36 mouse cellular contexts compared by ENCODE assay signal in genomic region chr15:82286157-82286556, GRCm38 (mm10). TPM values are rescaled to one million over a fixed set of nuclear protein-coding genes. Genes with fewer than 3 reads are reported as not detected.
A peak's percentile ranks its signal among the peaks of the same experiment; 100 is the strongest.
DNase-seq lines count a peak whose midpoint lies in the region; ATAC-seq and TF ChIP-seq lines count a peak whose summit lies in the region.
"Had no signal": no experiment of that assay in that cellular context is flagged by ENCODE, and none has a peak within 500 bp of the region (broad histone marks: within the 10 kb centered on the region; RNA-seq: fewer than 3 reads in every experiment).

No protein-coding gene starts in this region.

- no peaks in the 10 kb centered on the region for H3K27me3 ChIP-seq in liver, embryonic 14.5 days (ENCODE audit: control insufficient read depth, insufficient read depth, low read length)
- H3K27me3 ChIP-seq: embryonic facial prominence, embryonic 13.5 days; heart, embryonic 15.5 days; hindbrain, embryonic 13.5 days; neural tube, embryonic 15.5 days had no signal

- no peak overlapping the region for H3K27ac ChIP-seq in liver, embryonic 14.5 days
- H3K27ac ChIP-seq: embryonic facial prominence, embryonic 13.5 days; heart, embryonic 15.5 days; hindbrain, embryonic 13.5 days; macrophage; neural tube, embryonic 15.5 days had no signal

- H3K4me2 ChIP-seq in liver, embryonic 14.5 days (ENCODE audit: low read depth), result no peak overlapping the region; the same call in 1 of the 2 replicates
- H3K4me2 ChIP-seq: embryonic facial prominence, embryonic 13.5 days; heart, embryonic 15.5 days; hindbrain, embryonic 13.5 days; neural tube, embryonic 15.5 days had no signal

- TF ChIP-seq EP300 in liver, embryonic 14.5 days (IDR thresholded peaks at IDR 0.05; ENCODE audit: low read depth), result no peak

- H3K4me3 ChIP-seq in liver, embryonic 14.5 days (ENCODE audit: insufficient read depth in 1 of 2, low read depth in 2 of 2, low read length in 2 of 2), result no peak overlapping the region
- H3K4me3 ChIP-seq: embryonic facial prominence, embryonic 13.5 days; erythroblast, embryonic 14.5 days; heart, embryonic 15.5 days; hindbrain, embryonic 13.5 days; neural tube, embryonic 15.5 days had no signal

- H3K9me3 ChIP-seq in liver, embryonic 14.5 days (ENCODE audit: control insufficient read depth, low read length), result no peaks in the 10 kb centered on the region
- H3K9me3 ChIP-seq: embryonic facial prominence, embryonic 13.5 days; heart, embryonic 15.5 days; hindbrain, embryonic 13.5 days; neural tube, embryonic 15.5 days had no signal

- H3K4me1 ChIP-seq in liver, embryonic 14.5 days (replicated peaks; ENCODE audit: control insufficient read depth in 2 of 2, insufficient read depth in 2 of 2, low read length in 1 of 2), result no peaks in the 10 kb centered on the region
- H3K4me1 ChIP-seq: embryonic facial prominence, embryonic 13.5 days; heart, embryonic 15.5 days; hindbrain, embryonic 13.5 days; neural tube, embryonic 15.5 days had no signal

- WGBS in liver, embryonic 14.5 days (ENCODE audit: insufficient replicate concordance), result 29% methylated on average over 12 of the region's 12 CpGs

- no peak overlapping the region for H3K9ac ChIP-seq in liver, embryonic 14.5 days (replicated peaks)
- H3K9ac ChIP-seq: embryonic facial prominence, embryonic 13.5 days; forebrain, postnatal 0 days; heart, embryonic 15.5 days; hindbrain, embryonic 13.5 days; neural tube, embryonic 15.5 days had no signal

- intact Hi-C loops in left cerebral cortex, postnatal 14 days (cut with DNase I), result no loop called here

- no peak for TF ChIP-seq CTCF in liver, embryonic 14.5 days (IDR thresholded peaks at IDR 0.05; ENCODE audit: low read depth)

- peak; percentile 3 for DNase-seq in layer of hippocampus, adult 11-12 months (ENCODE audit: low spot score)
- no peak for DNase-seq in layer of hippocampus, postnatal 10 days (ENCODE audit: low spot score in 2 of 2)
- DNase-seq in MEL-GATA-1-ER (ENCODE audit: extremely low read depth, low read depth), result peak; percentile 31
- no peak for DNase-seq in liver, embryonic 14.5 days (ENCODE audit: low read depth in 3 of 3, low spot score in 3 of 3)
- no peak for DNase-seq in kidney, adult 11 months
- no peak for DNase-seq in spleen, postnatal 14 days (ENCODE audit: low spot score in 2 of 2)
- no peak for DNase-seq in left cerebral cortex, postnatal 14 days (ENCODE audit: low spot score in 2 of 2)
- DNase-seq: adrenal gland, postnatal 10 days; cerebellum, adult 11 months; cerebellum, adult 9-10 months; forebrain, postnatal 0 days; kidney, adult 9 months; kidney, postnatal 10 days; left cerebral cortex, postnatal 4 days; lung, adult 18-20 months; midbrain, embryonic 14.5 days; retina, postnatal 1 day; right cerebral cortex, postnatal 25 days; thymus, postnatal 25 days had no signal

- H3K36me3 ChIP-seq in liver, embryonic 14.5 days (replicated peaks; ENCODE audit: control insufficient read depth, insufficient read depth, low read depth), result no peaks in the 10 kb centered on the region
- H3K36me3 ChIP-seq: heart, embryonic 15.5 days had no signal

- ATAC-seq in erythroblast, adult 5-6 weeks (replicated peaks; ENCODE audit: low FRiP score, poor library complexity, severe bottlenecking), result peak; percentile 60
- peak; percentile 69 for ATAC-seq in liver, embryonic 14.5 days (ENCODE audit: insufficient read depth)
- ATAC-seq: forebrain, postnatal 0 days; intestine, embryonic 16.5 days; lung, postnatal 0 days had no signal

RNA-seq across cellular contexts. Expression of gene Sept3, which starts 11.5 kb away (rescaled TPM):
- total RNA-seq in layer of hippocampus, postnatal 10 days (2021), result 100 to 1,000 TPM; 617 to 640 TPM
- 2.3 TPM in 1 of 2 replicates, not detected in the other for total RNA-seq in erythroblast, adult 5-6 weeks (2015; ENCODE audit: low replicate concordance)
- 0.09 TPM in 1 of 2 replicates, not detected in the other for total RNA-seq in erythroblast, adult 5-6 weeks (2017; ENCODE audit: low replicate concordance)
- polyA plus RNA-seq in liver, embryonic 14.5 days (2012; rRNA removed), result 0.12 and 0.61 TPM in 2 replicates
- 0.09 TPM in 1 of 2 replicates, not detected in the other for polyA plus RNA-seq in liver, embryonic 14.5 days (2014; fragmentation: Nextera tagmentation; extraction: Ambion mirVana)
- 100 to 1,000 TPM; 428 to 442 TPM for total RNA-seq in left cerebral cortex, postnatal 14 days (2021)
- polyA plus RNA-seq: erythroblast, embryonic 14.5 days had no signal

RNA-seq across cellular contexts. Expression of gene Wbp2nl, which starts 12.6 kb away (rescaled TPM):
- total RNA-seq in layer of hippocampus, postnatal 10 days (2021), result under 1 TPM in 1 of 2 experiments, not detected in 1; 0.25 TPM
- total RNA-seq in erythroblast, adult 5-6 weeks (2015; ENCODE audit: low replicate concordance), result not detected in 2 replicates
- total RNA-seq in erythroblast, adult 5-6 weeks (2017; ENCODE audit: low replicate concordance), result not detected in 2 replicates
- polyA plus RNA-seq in liver, embryonic 14.5 days (2012; rRNA removed), result 0.10 and 0.19 TPM in 2 replicates
- 0.11 and 0.19 TPM in 2 replicates for polyA plus RNA-seq in liver, embryonic 14.5 days (2014; fragmentation: Nextera tagmentation; extraction: Ambion mirVana)
- total RNA-seq in left cerebral cortex, postnatal 14 days (2021), result not detected
- total RNA-seq: gastrocnemius, adult 8-10 months; heart, postnatal 25 days; layer of hippocampus, adult 18-20 months; layer of hippocampus, postnatal 14 days; left cerebral cortex, adult 8-10 months had no signal
- polyA plus RNA-seq: embryonic facial prominence, embryonic 13.5 days; erythroblast, embryonic 14.5 days; forebrain, embryonic 11.5 days; macrophage; midbrain, embryonic 14.5 days had no signal

RNA-seq across cellular contexts. Expression of gene 1500009C09Rik, which starts 34.0 kb away (rescaled TPM):
- 10 to 100 TPM; 79.9 to 88.8 TPM for total RNA-seq in layer of hippocampus, postnatal 10 days (2021)
- total RNA-seq in erythroblast, adult 5-6 weeks (2015; ENCODE audit: low replicate concordance), result not detected in 2 replicates
- total RNA-seq in erythroblast, adult 5-6 weeks (2017; ENCODE audit: low replicate concordance), result not detected in 2 replicates
- 0.02 and 0.11 TPM in 2 replicates for polyA plus RNA-seq in liver, embryonic 14.5 days (2012; rRNA removed)
- polyA plus RNA-seq in liver, embryonic 14.5 days (2014; fragmentation: Nextera tagmentation; extraction: Ambion mirVana), result not detected in 2 replicates
- total RNA-seq in left cerebral cortex, postnatal 14 days (2021), result 100 to 1,000 TPM; 104 TPM
- total RNA-seq: gastrocnemius, adult 8-10 months; heart, postnatal 25 days had no signal
- polyA plus RNA-seq: erythroblast, embryonic 14.5 days; gonadal fat pad, adult 2 months; heart, embryonic 15.5 days; intestine, embryonic 16.5 days; lung, postnatal 0 days; macrophage; stomach, embryonic 16.5 days had no signal

RNA-seq across cellular contexts. Expression of gene Cenpm, which starts 41.6 kb away (rescaled TPM):
- 1 to 10 TPM; 6.5 to 9.0 TPM for total RNA-seq in layer of hippocampus, postnatal 10 days (2021)
- total RNA-seq in erythroblast, adult 5-6 weeks (2015; ENCODE audit: low replicate concordance), result 10.7 and 11.0 TPM in 2 replicates
- total RNA-seq in erythroblast, adult 5-6 weeks (2017; ENCODE audit: low replicate concordance), result 2.3 and 7.2 TPM in 2 replicates
- polyA plus RNA-seq in liver, embryonic 14.5 days (2012; rRNA removed), result 19.1 and 21.6 TPM in 2 replicates
- polyA plus RNA-seq in liver, embryonic 14.5 days (2014; fragmentation: Nextera tagmentation; extraction: Ambion mirVana), result 42.1 and 45.1 TPM in 2 replicates
- total RNA-seq in left cerebral cortex, postnatal 14 days (2021), result 1 to 10 TPM; 3.3 to 5.0 TPM
- total RNA-seq: gastrocnemius, adult 8-10 months had no signal

RNA-seq across cellular contexts. Expression of gene Naga, which starts 52.6 kb away (rescaled TPM):
- 10 to 100 TPM; 36.9 to 43.3 TPM for total RNA-seq in layer of hippocampus, postnatal 10 days (2021)
- 49.5 and 74.2 TPM in 2 replicates for total RNA-seq in erythroblast, adult 5-6 weeks (2015; ENCODE audit: low replicate concordance)
- total RNA-seq in erythroblast, adult 5-6 weeks (2017; ENCODE audit: low replicate concordance), result 22.7 and 56.3 TPM in 2 replicates
- 47.7 and 52.9 TPM in 2 replicates for polyA plus RNA-seq in liver, embryonic 14.5 days (2012; rRNA removed)
- polyA plus RNA-seq in liver, embryonic 14.5 days (2014; fragmentation: Nextera tagmentation; extraction: Ambion mirVana), result 34.2 and 43.3 TPM in 2 replicates
- total RNA-seq in left cerebral cortex, postnatal 14 days (2021), result 10 to 100 TPM; 35.7 to 37.8 TPM

Comparison
In these comparisons a context has a peak if more than half of its experiments do, and no peak if none do; other contexts are left out.
1. DNase-seq: peak in layer of hippocampus, adult 11-12 months (single experiment) and MEL-GATA-1-ER (single experiment); none in layer of hippocampus, postnatal 10 days (0 of 2), liver, embryonic 14.5 days (0 of 3), kidney, adult 11 months (single experiment), spleen, postnatal 14 days (0 of 2) and left cerebral cortex, postnatal 14 days (0 of 2).
2. RNA of gene Sept3, which starts 11.5 kb away (total RNA-seq): 617 to 640 TPM in layer of hippocampus, postnatal 10 days and 428 to 442 TPM in left cerebral cortex, postnatal 14 days; 0.09 to 2.3 TPM in erythroblast, adult 5-6 weeks; every median in the first group is over 100 times any median in the second.
3. RNA of gene 1500009C09Rik, which starts 34.0 kb away (total RNA-seq): 104 TPM in left cerebral cortex, postnatal 14 days and 79.9 to 88.8 TPM in layer of hippocampus, postnatal 10 days; not detected in erythroblast, adult 5-6 weeks; every median in the first group is over 10 times any median in the second.